Mouse (Mus musculus) heart, adult 2 months (tissue): ENCODE measurements around the gene Zpbp2.

ENCODE experiments used
- CTCF ChIP-seq: fragments of 200-600 bp; IDR thresholded peaks from 2 replicates; pipeline ENCODE4 v1.8.1; 2022; ENCODE audit warnings: antibody characterized with exemption, mild to moderate bottlenecking, moderate library complexity
- POLR2A ChIP-seq: fragments of 200-500 bp; IDR thresholded peaks from 2 replicates; pipeline ENCODE4 v1.6.1; 2011; ENCODE audit warnings: mild to moderate bottlenecking, low read depth, low read length, control low read depth; ENCODE audit not compliant: insufficient read depth

GRCm38 (mm10) chr11:98512881-98513280 is 38.0 kb upstream of the Zpbp2 start:
- TF ChIP-seq POLR2A (no peak), CTCF (no peak)
